Mouse (Mus musculus) embryonic fibroblast, embryonic 13.5 days (primary cell): ENCODE measurements around the gene Qpctl.

Experiments used
- CTCF ChIP-seq: IDR thresholded peaks from 2 replicates; pipeline ENCODE4 v1.5.1; 2011; ENCODE audit warnings: mild to moderate bottlenecking, control low read depth, low read length, moderate library complexity, borderline replicate concordance; ENCODE audit not compliant: insufficient read depth
- POLR2A ChIP-seq: IDR thresholded peaks from 2 replicates; pipeline ENCODE4 v1.6.1; 2011; ENCODE audit warnings: low read depth, mild to moderate bottlenecking, control low read depth, low read length, moderate library complexity

- TF ChIP-seq CTCF (no peak), POLR2A (no peak)
Measured at GRCm38 (mm10) chr7:19169506-19169905, 20.4 kb upstream of the Qpctl start.
